Mouse (Mus musculus): ENCODE results near the gene Tgfb1i1. TPM values are rescaled to one million over a fixed set of nuclear protein-coding genes. Genes with fewer than 3 reads are reported as not detected.

Gene Tgfb1i1
- total and polyA plus RNA-seq, 3 experiments: 0.36 TPM; not detected in 2

DNA sequence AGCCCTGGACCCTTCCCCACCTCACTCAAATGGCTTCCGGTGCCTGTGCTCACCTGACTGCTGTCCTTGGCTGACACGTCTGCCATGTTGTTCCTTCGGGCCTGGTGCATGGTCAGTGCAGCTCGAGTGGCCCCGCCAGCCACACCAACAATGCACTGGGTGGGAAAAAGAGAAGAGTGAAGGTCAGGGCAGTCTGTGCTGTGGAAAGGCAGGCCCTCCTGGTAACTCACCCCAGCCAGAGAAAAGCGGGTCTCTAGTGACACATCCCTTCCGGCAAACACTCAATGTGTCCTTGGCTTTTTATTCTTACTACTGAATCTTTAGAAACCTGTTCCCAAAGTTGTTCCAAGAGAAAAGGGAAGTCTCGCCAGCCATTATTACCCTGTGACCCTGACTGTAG, 38.4 kb downstream of the Tgfb1i1 start:
- Histone ChIP-seq H3K4me1 (ENCODE audit: control insufficient read depth in 1 of 2, insufficient read depth in 2 of 2) (no peaks in the 10 kb centered on the region), H3K27ac (ENCODE audit: insufficient read depth, low read depth) (no peak overlapping the region), H3K79me2 (replicated peaks; ENCODE audit: control insufficient read depth, extremely low read depth, insufficient read depth, poor library complexity, severe bottlenecking) (no peaks in the 10 kb centered on the region), H3K4me3 (replicated peaks in 1 of 3; ENCODE audit: low read depth in 2 of 3, low read length in 2 of 3, poor library complexity in 1 of 3) (no peak overlapping the region), H3K4me2 (ENCODE audit: insufficient read depth, low read depth, poor library complexity, severe bottlenecking) (no peak overlapping the region), H3K27me3 (replicated peaks) (no peaks in the 10 kb centered on the region), H3K36me3 (replicated peaks in 1 of 2; ENCODE audit: control insufficient read depth in 1 of 2, insufficient read depth in 1 of 2, low read length in 1 of 2) (peaks cover 14 to 76% of the 10 kb centered on the region in 2 experiments), H3K9ac (ENCODE audit: insufficient read depth, low read depth) (no peak overlapping the region), H3K9me3 (replicated peaks; ENCODE audit: low read length) (no peaks in the 10 kb centered on the region)
- DNase-seq (ENCODE audit: extremely low read depth): no peak
- in situ Hi-C loops (cut with MboI; ENCODE audit: low pct_ligation_motif_present, low pct_unique_long_range_greater_than_20kb, low sequenced_read_pairs) (no loop called here), dilution Hi-C loops (cut with MboI; ENCODE audit: extremely low pct_ligation_motif_present, extremely low pct_unique_long_range_greater_than_20kb, low sequenced_read_pairs) (no loop called here)
- TF ChIP-seq MXI1 (IDR thresholded peaks at IDR 0.05; ENCODE audit: low read depth, low read length): no peak
- no peak for TF ChIP-seq POLR2A (IDR thresholded peaks at IDR 0.05; ENCODE audit: low read depth, low read length)
- TF ChIP-seq POLR2AphosphoS2 (IDR thresholded peaks at IDR 0.05; ENCODE audit: low read depth, low read length): no peak
- no peak for TF ChIP-seq MAZ (IDR thresholded peaks at IDR 0.05; ENCODE audit: low read depth, low read length)
- TF ChIP-seq ETS1 (conservative IDR thresholded peaks at IDR 0.05; ENCODE audit: low read depth, low read length): no peak
- no peak for TF ChIP-seq JUN (IDR thresholded peaks at IDR 0.05; ENCODE audit: insufficient read depth, low read depth, low read length)
- no peak for TF ChIP-seq USF2 (conservative IDR thresholded peaks at IDR 0.05; ENCODE audit: low read depth, low read length)
- no peak for TF ChIP-seq ZNF384 (IDR thresholded peaks at IDR 0.05; ENCODE audit: low read depth, low read length)
- TF ChIP-seq TCF12 (IDR thresholded peaks at IDR 0.05; ENCODE audit: low read depth, low read length): no peak
- no peak for TF ChIP-seq IRF4 (IDR thresholded peaks at IDR 0.05; ENCODE audit: low read depth, low read length)
- no peak for TF ChIP-seq USF1 (IDR thresholded peaks at IDR 0.05; ENCODE audit: low read depth, low read length)
- TF ChIP-seq JUND (conservative IDR thresholded peaks at IDR 0.05; ENCODE audit: low read depth, low read length): no peak
- no peak for TF ChIP-seq MYC (IDR thresholded peaks at IDR 0.05; ENCODE audit: low read depth, low read length)
- TF ChIP-seq ELF1 (IDR thresholded peaks at IDR 0.05; ENCODE audit: low read depth, low read length): no peak
- TF ChIP-seq GABPA (IDR thresholded peaks at IDR 0.05; ENCODE audit: insufficient replicate concordance, low read depth, low read length): no peak

- Histone ChIP-seq H3K4me2 (ENCODE audit: insufficient read depth, low read depth, poor library complexity, severe bottlenecking) (no peak overlapping the region), H3K9ac (ENCODE audit: insufficient read depth, low read depth) (no peak overlapping the region), H3K27ac (ENCODE audit: insufficient read depth, low read depth) (no peak overlapping the region), H3K36me3 (replicated peaks in 1 of 2; ENCODE audit: control insufficient read depth in 1 of 2, insufficient read depth in 1 of 2, low read length in 1 of 2) (peaks cover 18 to 78% of the 10 kb centered on the region in 2 experiments), H3K27me3 (replicated peaks) (no peaks in the 10 kb centered on the region), H3K4me3 (replicated peaks in 1 of 3; ENCODE audit: low read depth in 2 of 3, low read length in 2 of 3, poor library complexity in 1 of 3) (no peak overlapping the region), H3K9me3 (replicated peaks; ENCODE audit: low read length) (no peaks in the 10 kb centered on the region), H3K79me2 (replicated peaks; ENCODE audit: control insufficient read depth, extremely low read depth, insufficient read depth, poor library complexity, severe bottlenecking) (no peaks in the 10 kb centered on the region), H3K4me1 (ENCODE audit: control insufficient read depth in 1 of 2, insufficient read depth in 2 of 2) (no peaks in the 10 kb centered on the region)
- DNase-seq (ENCODE audit: extremely low read depth): no peak
- no peak for TF ChIP-seq MXI1 (IDR thresholded peaks at IDR 0.05; ENCODE audit: low read depth, low read length)
- no peak for TF ChIP-seq ZC3H11A (IDR thresholded peaks at IDR 0.05; ENCODE audit: low read depth, low read length)
- TF ChIP-seq MAFK (IDR thresholded peaks at IDR 0.05; ENCODE audit: insufficient replicate concordance, low read length): no peak
- peak in 1 of 2 experiments; percentile 49; a peak in 2 of 4 replicates for TF ChIP-seq CTCF (conservative IDR thresholded peaks at IDR 0.05 in 1 of 2, IDR thresholded peaks at IDR 0.05 in 1 of 2; ENCODE audit: low read depth in 2 of 2, low read length in 2 of 2)
- no peak for TF ChIP-seq USF1 (IDR thresholded peaks at IDR 0.05; ENCODE audit: low read depth, low read length)
- TF ChIP-seq ETS1 (conservative IDR thresholded peaks at IDR 0.05; ENCODE audit: low read depth, low read length): no peak
- peak; percentile 23 for TF ChIP-seq SMC3 (IDR thresholded peaks at IDR 0.05; ENCODE audit: low read depth, low read length)
- dilution Hi-C loops (cut with MboI; ENCODE audit: extremely low pct_ligation_motif_present, extremely low pct_unique_long_range_greater_than_20kb, low sequenced_read_pairs): no loop called here
- in situ Hi-C loops (cut with MboI; ENCODE audit: low pct_ligation_motif_present, low pct_unique_long_range_greater_than_20kb, low sequenced_read_pairs): no loop called here
Measured at GRCm38 (mm10) chr7:128288923-128289544, 42.4 kb downstream of the Tgfb1i1 start.

Data from CH12.LX (cell line).